Mouse (Mus musculus) embryonic facial prominence, embryonic 12.5 days (tissue): ENCODE results near the gene Jmjd6. TPM values are rescaled to one million over a fixed set of nuclear protein-coding genes. Genes with fewer than 3 reads are reported as not detected.

Experiments
- ATAC-seq: fragments of 200-750 bp; cut with Nextera tagmentation; 2 replicates; pipeline ENCODE4 v1.8.0; 2017; ENCODE audit not compliant: insufficient number of reproducible peaks, insufficient read depth, low FRiP score, low TSS enrichment
- H3K27ac ChIP-seq: fragments of 300-500 bp; sonication (generic); 2 replicates; pipeline ENCODE4 v1.5.1; 2016; ENCODE audit warnings: mild to moderate bottlenecking
- H3K27me3 ChIP-seq: fragments of 300-500 bp; sonication (generic); 2 replicates; pipeline ENCODE4 v1.6.1; 2016; ENCODE audit warnings: mild to moderate bottlenecking, moderate library complexity
- H3K36me3 ChIP-seq: fragments of 300-500 bp; sonication (generic); 2 replicates; pipeline ENCODE4 v1.6.1; 2016; ENCODE audit warnings: mild to moderate bottlenecking
- H3K4me1 ChIP-seq: fragments of 300-500 bp; sonication (generic); 2 replicates; pipeline ENCODE4 v1.6.1; 2016
- H3K4me2 ChIP-seq: fragments of 300-500 bp; sonication (generic); replicated peaks from 2 replicates; pipeline ENCODE4 v1.6.1; 2016; ENCODE audit warnings: mild to moderate bottlenecking, moderate library complexity
- H3K4me3 ChIP-seq: fragments of 300-500 bp; sonication (generic); 2 replicates; pipeline ENCODE4 v1.5.1; 2016; ENCODE audit warnings: mild to moderate bottlenecking
- H3K9ac ChIP-seq: fragments of 300-500 bp; sonication (generic); 2 replicates; pipeline ENCODE4 v1.6.1; 2016; ENCODE audit warnings: mild to moderate bottlenecking, moderate library complexity
- H3K9me3 ChIP-seq: fragments of 300-500 bp; sonication (generic); 2 replicates; pipeline ENCODE4 v1.6.1; 2016; ENCODE audit warnings: mild to moderate bottlenecking, moderate library complexity
- WGBS: fragments of 180-500 bp; shearing (Covaris S2); methylation state at CpG from one replicate; pipeline ENCODE4 v1.1.7; 2016; 5-methylcytosine and 5-hydroxymethylcytosine counted together
- polyA plus RNA-seq: library from polyadenylated mRNA; unstranded; fragments of >200 nt; fragmentation: Nextera tagmentation; extraction: Ambion mirVana; gene quantifications from 2 replicates; pipeline ENCODE4 v1.2.1, GENCODE M21; 2016

The Jmjd6 gene
- 79.2 and 80.5 TPM in 2 replicates for polyA plus RNA-seq

DNA sequence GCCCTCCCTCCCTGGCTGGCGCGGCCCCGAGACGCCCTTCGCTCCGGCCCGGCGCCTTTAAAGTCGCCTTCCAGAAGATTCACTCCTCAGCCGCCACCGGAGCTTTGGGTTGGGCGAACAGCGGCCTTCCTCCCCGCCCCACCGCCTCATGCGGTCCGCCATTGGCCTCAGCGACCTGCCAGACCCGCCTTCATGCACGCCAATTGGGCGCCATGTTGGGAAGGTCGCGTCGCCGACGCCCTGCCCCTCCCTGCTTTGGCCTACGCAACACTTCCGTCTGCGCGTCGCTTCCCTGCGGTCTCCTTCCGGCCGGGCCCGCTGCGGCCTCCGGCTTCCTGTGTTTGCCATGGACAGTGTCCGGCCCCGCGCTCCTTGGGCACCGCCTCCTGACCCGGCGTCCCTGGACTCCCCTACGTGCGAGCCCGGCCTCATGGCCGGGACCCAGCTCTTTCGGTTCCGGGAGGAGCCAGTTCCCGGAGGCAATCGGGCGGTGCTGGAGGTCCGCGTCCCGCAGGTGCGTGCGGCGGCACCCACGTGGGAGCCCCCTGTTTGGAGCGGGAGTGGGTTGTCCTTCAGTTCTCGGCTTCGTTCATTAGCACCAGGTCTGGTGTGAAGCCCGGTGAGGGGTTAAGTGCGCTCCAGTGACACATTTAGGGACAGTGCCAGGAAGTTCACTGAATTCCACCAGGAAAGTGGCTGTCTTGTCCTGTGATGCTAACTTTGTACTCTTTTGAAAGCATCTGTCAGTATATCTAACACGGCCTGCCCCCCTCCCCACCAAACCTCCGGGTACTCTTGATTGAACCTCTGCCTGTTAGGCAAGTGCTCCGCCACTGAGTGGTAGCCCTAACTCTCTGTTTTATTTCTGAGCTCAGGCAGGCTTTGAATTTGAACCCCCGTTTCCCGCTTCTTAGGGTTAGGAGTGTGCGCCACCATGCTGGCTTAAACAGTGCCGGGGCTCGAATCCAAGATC, at the start of gene Jmjd6, which contains the start of gene Mettl23:
Gene Jmjd6 (minus strand): TSS at position 189 of the 973 bp plus-strand sequence.
Gene Mettl23 (plus strand): TSS at position 18 of the 973 bp plus-strand sequence.
- peak within 1 kb of the TSS; percentile 86 for H3K4me3 ChIP-seq
- peak; percentile 91 for ATAC-seq
- H3K27me3 ChIP-seq, result no peaks in the 10 kb centered on the region
- H3K4me1 ChIP-seq, result peaks cover 33% of the 10 kb centered on the region
- peak within 1 kb of the TSS; percentile 84 for H3K9ac ChIP-seq
- 1% methylated on average over 72 of the region's 72 CpGs for WGBS
- no peaks in the 10 kb centered on the region for H3K9me3 ChIP-seq
- H3K36me3 ChIP-seq, result peaks cover 37% of the 10 kb centered on the region
- peak within 1 kb of the TSS; percentile 82 for H3K4me2 ChIP-seq
- peak within 1 kb of the TSS; percentile 97 for H3K27ac ChIP-seq

DNA sequence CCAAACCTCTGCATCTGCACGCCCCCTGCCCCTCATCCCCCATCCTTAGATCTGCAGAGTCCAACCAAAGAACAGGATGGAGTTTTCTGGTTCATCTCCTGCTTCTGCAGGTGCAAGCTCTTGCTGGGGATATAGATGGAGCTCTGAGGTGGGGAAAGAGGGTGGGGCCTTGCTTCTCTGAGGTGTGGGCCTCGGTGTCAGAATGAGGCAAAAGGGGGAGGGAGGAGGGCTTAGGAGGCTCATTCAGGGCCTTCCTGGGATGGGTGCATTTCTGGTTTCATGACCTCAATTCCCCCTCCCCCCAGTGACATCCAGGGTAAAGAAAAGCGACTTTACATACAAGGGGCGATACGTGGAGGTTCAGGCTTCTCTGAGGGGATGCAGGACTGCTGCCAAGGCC, 43.9 kb upstream of the Jmjd6 start:
- H3K27ac ChIP-seq, result no peak overlapping the region
- ATAC-seq, result no peak
- no peaks in the 10 kb centered on the region for H3K36me3 ChIP-seq
- no peak overlapping the region for H3K9ac ChIP-seq
- H3K9me3 ChIP-seq, result no peaks in the 10 kb centered on the region
- H3K4me3 ChIP-seq, result no peak overlapping the region
- H3K4me2 ChIP-seq, result no peak overlapping the region
- peaks cover 10% of the 10 kb centered on the region; the same call in 1 of the 2 replicates for H3K27me3 ChIP-seq
- 58% methylated on average over 5 of the region's 5 CpGs for WGBS
- peaks cover 8% of the 10 kb centered on the region for H3K4me1 ChIP-seq

DNA sequence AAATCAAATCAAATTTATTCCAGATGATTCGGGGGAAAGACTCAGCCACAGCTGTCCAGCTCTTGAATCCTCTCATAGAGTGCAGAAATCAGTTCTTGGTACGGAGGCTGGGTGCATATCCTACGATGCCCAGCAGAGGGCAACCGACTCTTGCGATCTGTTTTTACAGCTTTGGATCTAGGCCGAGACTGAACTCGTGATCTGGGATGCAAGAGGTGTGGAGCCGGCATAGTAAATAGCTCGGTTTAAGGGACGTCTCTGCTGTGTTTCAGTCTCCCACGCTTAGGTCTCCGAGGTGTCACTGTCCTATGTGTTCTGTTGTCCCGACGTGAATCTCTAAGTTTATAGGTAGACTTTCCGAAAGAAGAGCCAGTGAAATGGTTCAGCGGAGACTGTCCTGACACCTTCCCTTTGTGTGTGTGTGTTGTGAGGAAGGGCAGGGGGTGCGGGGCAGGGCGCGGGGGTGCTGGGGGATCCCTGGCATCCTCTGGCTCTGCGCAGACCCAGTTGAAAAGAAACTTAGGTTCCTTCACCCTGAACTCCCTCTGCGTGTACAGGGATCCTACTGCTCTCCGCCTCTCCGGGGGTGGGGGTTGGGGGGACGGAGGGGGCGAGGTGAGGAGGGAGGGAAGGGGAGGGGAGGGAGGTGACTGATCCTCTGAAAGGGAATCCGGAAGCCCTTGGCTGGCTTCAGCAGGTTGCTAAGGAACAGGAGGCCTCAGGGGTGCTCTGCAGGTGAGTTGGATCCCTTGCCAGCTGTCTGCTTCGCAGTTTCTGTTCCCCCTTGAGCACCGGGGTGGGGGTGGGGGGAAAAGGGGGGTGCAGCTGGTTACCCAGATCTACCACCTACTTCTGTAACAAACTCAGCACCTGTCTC, 42.3 kb upstream of the Jmjd6 start:
- H3K27me3 ChIP-seq, result peaks cover 10% of the 10 kb centered on the region; the same call in 1 of the 2 replicates
- peaks cover 8% of the 10 kb centered on the region for H3K4me1 ChIP-seq
- peak; percentile 42; the same call in 1 of the 2 replicates for ATAC-seq
- no peaks in the 10 kb centered on the region for H3K36me3 ChIP-seq
- 3% methylated on average over 26 of the region's 28 CpGs for WGBS
- peak overlapping the region; percentile 18 for H3K4me3 ChIP-seq
- no peak overlapping the region for H3K27ac ChIP-seq
- no peaks in the 10 kb centered on the region for H3K9me3 ChIP-seq
- peak overlapping the region; percentile 51 for H3K4me2 ChIP-seq
- H3K9ac ChIP-seq, result peak overlapping the region; percentile 30; the same call in 1 of the 2 replicates

DNA sequence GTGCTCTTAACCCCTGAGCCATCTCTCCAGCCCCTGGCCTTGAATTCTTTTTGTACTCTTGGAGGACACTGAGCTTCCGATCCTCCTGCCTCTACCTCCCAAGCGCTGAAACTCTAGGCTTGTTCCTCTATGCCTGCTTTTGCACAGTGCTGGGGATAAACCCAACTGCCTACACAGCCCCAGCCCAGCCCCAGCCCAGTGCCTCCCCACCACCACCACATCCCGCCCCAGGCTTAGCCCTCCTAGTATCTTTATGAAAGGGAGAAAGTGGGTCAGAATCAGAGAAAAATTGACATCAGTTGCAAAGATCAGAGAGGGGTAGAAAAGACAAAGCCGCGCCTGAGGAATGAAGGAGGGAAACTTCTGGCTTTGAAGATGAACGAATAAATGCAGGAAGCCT, 40.8 kb upstream of the Jmjd6 start:
- Histone ChIP-seq H3K4me1 (peaks cover 8% of the 10 kb centered on the region), H3K4me2 (no peak overlapping the region), H3K9ac (no peak overlapping the region), H3K9me3 (no peaks in the 10 kb centered on the region), H3K36me3 (no peaks in the 10 kb centered on the region), H3K27ac (no peak overlapping the region), H3K27me3 (peaks cover 7% of the 10 kb centered on the region; the same call in 1 of the 2 replicates), H3K4me3 (no peak overlapping the region)
- no peak for ATAC-seq
- WGBS, result 84% methylated on average over 6 of the region's 6 CpGs

DNA sequence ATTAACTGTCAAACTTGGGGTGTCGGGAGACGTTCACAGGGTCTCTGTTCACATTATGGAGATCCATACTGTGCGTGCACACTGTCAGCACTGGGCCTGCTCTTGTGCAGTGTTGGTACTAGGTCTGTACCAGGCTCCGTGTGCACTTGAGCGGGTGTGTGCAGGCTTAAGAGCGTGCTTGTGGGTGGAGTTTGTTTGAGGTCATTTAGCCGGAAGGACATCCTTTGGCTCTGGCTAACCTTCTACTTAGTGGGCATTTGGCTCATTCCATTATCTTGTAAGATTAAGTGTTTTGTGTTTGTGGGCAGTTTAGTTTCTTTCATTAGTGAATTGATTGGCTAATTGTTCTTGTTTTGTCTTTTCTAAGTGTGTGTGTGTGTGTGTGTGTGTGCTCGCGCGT, 39.2 kb upstream of the Jmjd6 start:
- ATAC-seq, result no peak
- H3K4me2 ChIP-seq, result no peak overlapping the region
- no peak overlapping the region for H3K9ac ChIP-seq
- no peaks in the 10 kb centered on the region for H3K9me3 ChIP-seq
- H3K27me3 ChIP-seq, result peaks cover 7% of the 10 kb centered on the region; the same call in 1 of the 2 replicates
- 82% methylated on average over 10 of the region's 10 CpGs for WGBS
- peaks cover 8% of the 10 kb centered on the region for H3K4me1 ChIP-seq
- H3K36me3 ChIP-seq, result no peaks in the 10 kb centered on the region
- no peak overlapping the region for H3K4me3 ChIP-seq
- no peak overlapping the region for H3K27ac ChIP-seq

DNA sequence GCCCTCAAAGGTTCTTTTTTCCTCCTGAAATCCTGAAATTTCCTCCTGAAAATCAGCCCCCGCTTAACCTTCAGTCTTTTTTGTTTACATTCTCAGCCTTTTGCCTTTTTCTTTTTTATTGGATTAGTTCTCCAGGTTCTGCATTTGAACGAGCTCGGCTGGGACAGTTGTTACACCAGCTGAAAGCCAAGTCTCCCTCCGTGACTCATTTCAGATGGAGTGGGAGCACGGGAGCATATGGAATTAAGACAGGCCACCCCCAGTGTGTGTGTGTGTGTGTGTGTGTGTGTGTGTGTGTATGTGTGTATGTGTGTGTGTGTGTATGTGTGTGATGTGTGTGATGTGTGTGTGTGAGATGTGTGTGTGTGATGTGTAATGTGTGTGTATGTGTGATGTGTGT, 38.2 kb upstream of the Jmjd6 start:
- ATAC-seq, result no peak

DNA sequence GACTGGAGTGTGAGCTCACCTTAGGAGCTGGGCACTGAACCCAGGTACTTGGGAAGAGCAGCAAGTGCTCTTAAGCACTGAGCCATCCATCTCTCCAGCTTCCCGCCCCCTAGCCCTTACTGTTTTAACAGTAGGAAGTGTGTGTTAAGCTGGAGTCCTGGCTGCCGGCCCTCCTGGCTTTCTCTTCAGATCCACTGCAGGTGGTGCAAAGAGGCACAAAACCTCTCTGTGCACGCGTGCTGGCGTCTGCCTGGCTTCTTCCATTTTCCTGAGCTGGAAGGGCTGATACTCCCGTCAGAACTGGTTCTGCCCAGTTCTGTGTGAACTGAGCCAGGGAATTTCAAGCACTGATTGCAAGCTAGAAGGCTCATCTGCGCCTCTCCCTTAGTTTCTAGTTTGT, 37.6 kb upstream of the Jmjd6 start:
- Histone ChIP-seq H3K4me1 (peaks cover 4% of the 10 kb centered on the region), H3K4me2 (no peak overlapping the region), H3K9ac (no peak overlapping the region), H3K9me3 (no peaks in the 10 kb centered on the region), H3K4me3 (no peak overlapping the region), H3K36me3 (no peaks in the 10 kb centered on the region), H3K27ac (no peak overlapping the region), H3K27me3 (no peaks in the 10 kb centered on the region)
- WGBS, result 65% methylated on average over 7 of the region's 7 CpGs
- ATAC-seq, result no peak

More for the DNA sequence above, 38.2 kb upstream of the Jmjd6 start:
- H3K9me3 ChIP-seq, result no peaks in the 10 kb centered on the region
- no peak overlapping the region for H3K27ac ChIP-seq
- H3K9ac ChIP-seq, result no peak overlapping the region
- H3K27me3 ChIP-seq, result 0 out of 2 replicates have a peak, but pooled peaks cover 3% of the 10 kb centered on the region
- WGBS, result 63% methylated on average over 5 of the region's 5 CpGs
- peaks cover 8% of the 10 kb centered on the region for H3K4me1 ChIP-seq
- H3K4me2 ChIP-seq, result no peak overlapping the region
- no peak overlapping the region for H3K4me3 ChIP-seq
- no peaks in the 10 kb centered on the region for H3K36me3 ChIP-seq

DNA sequence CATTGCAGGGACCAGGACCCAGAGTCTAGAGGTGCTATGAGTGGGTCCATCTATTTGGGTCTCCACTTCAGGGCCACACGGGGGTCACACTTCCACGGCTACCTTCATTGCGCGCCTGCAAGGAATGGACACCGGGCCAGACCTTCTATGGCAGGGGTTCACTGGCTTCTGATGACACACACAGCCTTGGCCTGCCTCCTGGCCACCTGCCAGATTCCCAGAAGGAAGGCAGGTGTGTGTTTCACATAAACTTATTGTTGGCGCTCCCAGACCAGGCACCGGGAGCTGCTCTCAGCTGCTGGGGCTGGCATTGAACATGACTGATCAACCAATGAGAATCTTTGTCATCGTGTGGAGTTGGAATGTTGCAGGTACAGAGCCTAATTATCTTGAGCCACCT, 35.2 kb upstream of the Jmjd6 start:
- H3K9ac ChIP-seq, result no peak overlapping the region
- no peak overlapping the region for H3K27ac ChIP-seq
- H3K4me3 ChIP-seq, result no peak overlapping the region
- no peak overlapping the region for H3K4me2 ChIP-seq
- no peak for ATAC-seq
- no peaks in the 10 kb centered on the region for H3K4me1 ChIP-seq
- peaks cover 18% of the 10 kb centered on the region for H3K36me3 ChIP-seq
- H3K9me3 ChIP-seq, result no peaks in the 10 kb centered on the region
- H3K27me3 ChIP-seq, result no peaks in the 10 kb centered on the region
- 91% methylated on average over 8 of the region's 8 CpGs for WGBS

DNA sequence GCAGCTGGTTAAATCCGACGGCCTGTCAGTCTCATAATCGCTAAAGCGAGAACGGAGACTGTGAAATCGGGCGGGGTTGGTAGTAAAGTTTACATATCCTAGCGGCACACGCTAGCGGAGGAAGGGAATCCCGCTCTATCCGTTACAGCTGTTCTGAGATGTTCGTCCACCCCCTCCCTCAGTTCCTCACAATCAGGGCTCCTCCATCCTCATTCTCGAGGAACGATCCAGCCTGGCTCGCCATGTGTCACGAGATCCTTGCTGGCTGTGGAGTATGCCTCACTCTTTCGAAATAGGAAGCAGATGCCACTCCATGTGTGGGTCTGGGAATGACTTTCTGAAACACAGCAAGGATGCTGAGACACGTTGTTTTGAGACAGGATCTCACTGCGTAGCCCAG, 30.7 kb upstream of the Jmjd6 start:
- Histone ChIP-seq H3K4me1 (no peaks in the 10 kb centered on the region), H3K4me2 (no peak overlapping the region), H3K9me3 (no peaks in the 10 kb centered on the region), H3K9ac (no peak overlapping the region), H3K36me3 (peaks cover 43% of the 10 kb centered on the region), H3K4me3 (no peak overlapping the region), H3K27ac (no peak overlapping the region), H3K27me3 (no peaks in the 10 kb centered on the region)
- 72% methylated on average over 20 of the region's 20 CpGs for WGBS
- ATAC-seq, result no peak

DNA sequence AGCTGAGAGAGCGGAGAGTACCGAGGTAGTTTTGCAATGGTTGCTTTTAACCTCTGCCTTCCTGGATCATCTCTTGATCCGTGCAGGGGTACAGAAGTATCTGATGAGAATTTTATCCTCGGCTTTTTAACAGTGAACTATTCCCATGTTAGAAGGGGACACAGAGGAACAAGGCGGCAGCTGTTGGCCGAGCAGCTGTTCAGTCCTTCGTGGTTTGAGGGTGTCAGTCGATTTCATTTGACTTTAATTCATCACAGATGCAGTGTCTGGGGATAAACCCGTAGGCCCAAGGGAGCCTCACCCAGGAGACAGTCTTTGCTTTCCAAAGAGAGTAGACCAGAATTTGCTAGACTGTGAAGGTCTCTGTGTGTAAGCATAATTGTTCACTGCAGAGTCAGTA, 28.3 kb upstream of the Jmjd6 start:
- Histone ChIP-seq H3K27ac (no peak overlapping the region), H3K4me1 (no peaks in the 10 kb centered on the region), H3K4me2 (no peak overlapping the region), H3K9me3 (no peaks in the 10 kb centered on the region), H3K36me3 (peaks cover 56% of the 10 kb centered on the region), H3K9ac (no peak overlapping the region), H3K27me3 (no peaks in the 10 kb centered on the region), H3K4me3 (no peak overlapping the region)
- no peak for ATAC-seq
- 80% methylated on average over 9 of the region's 9 CpGs for WGBS

DNA sequence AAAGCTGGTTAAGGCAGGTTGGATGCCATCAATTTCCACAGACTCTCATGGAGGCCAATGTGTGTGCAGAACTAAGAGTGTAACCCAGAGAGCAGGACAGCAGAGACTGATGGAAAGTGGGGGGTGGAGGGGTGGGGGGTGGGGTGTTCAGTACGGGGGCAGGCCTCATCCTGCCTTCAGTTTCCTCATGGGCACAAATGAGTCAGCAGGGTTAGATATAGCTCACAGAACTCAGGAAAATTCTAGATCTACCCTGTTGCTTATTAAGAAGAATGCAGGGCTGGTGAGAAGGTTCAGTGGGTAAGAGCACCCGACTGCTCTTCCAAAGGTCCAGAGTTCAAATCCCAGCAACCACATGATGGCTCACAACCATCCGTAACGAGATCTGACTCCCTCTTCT, 26.4 kb upstream of the Jmjd6 start:
- no peak overlapping the region for H3K4me3 ChIP-seq
- no peak overlapping the region for H3K4me2 ChIP-seq
- H3K9me3 ChIP-seq, result no peaks in the 10 kb centered on the region
- H3K27me3 ChIP-seq, result no peaks in the 10 kb centered on the region
- no peak overlapping the region for H3K9ac ChIP-seq
- WGBS, result 72% methylated on average over 4 of the region's 4 CpGs
- peaks cover 65% of the 10 kb centered on the region for H3K36me3 ChIP-seq
- no peaks in the 10 kb centered on the region for H3K4me1 ChIP-seq
- no peak for ATAC-seq
- no peak overlapping the region for H3K27ac ChIP-seq
